Mouse (Mus musculus): ENCODE measurements around the gene Aff3.

Gene Aff3

GRCm38 (mm10) chr1:38132942-38133341 lies 531.8 kb downstream of the Aff3 start:
- peak; percentile 26 to 36 for DNase-seq

GRCm38 (mm10) chr1:38130715-38131483 lies 533.9 kb downstream of the Aff3 start:
- DNase-seq, result no peak

- DNase-seq, result peak; percentile 92 to 93
These were observed 535.1 kb downstream of the Aff3 start, which contains the start of gene Rev1 for GRCm38 (mm10) chr1:38129501-38130267. Gene Rev1 (minus strand): TSS chr1:38129801.

- DNase-seq, result peak; percentile 55
These were observed 535.8 kb downstream of the Aff3 start for GRCm38 (mm10) chr1:38128919-38129436.

Measured in lung, adult 18-20 months (tissue).